25 mouse cellular contexts compared by ENCODE assay signal in the genomic region with DNA sequence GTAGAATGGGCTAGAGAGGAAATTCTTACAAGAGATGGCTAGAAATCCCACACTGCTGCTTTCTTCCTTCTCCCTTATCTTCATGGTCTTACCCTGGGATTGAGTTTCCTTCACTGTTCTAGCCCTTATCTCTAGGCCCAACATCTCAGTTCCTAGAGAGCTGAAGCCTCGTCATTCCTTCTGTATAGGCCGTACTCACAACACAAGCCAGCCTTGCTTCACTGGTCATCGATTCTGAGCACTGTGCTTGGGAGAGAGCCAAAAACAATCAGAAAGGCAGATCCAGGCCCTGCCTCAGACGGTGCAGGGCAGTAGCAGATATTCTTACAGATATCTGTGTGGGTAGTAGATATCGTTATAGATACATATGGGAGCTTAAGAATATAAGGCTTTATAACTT. TPM values are rescaled to one million over a fixed set of nuclear protein-coding genes. Genes with fewer than 3 reads are reported as not detected.
DNase-seq lines count a peak whose midpoint lies in the region; ATAC-seq and TF ChIP-seq lines count a peak whose summit lies in the region.
"Not testable (repeated sequence)": the region's sequence is repeated elsewhere in the genome, so short reads cannot be mapped to it uniquely, and the experiment has no call there.
"Had no signal": no experiment of that assay in that cellular context is flagged by ENCODE, and none has a peak within 500 bp of the region (broad histone marks: within the 10 kb centered on the region; RNA-seq: fewer than 3 reads in every experiment).

No protein-coding gene starts in this region.

- DNase-seq in heart, adult 11 months = peak; percentile 17
- not testable (repeated sequence) for DNase-seq in intestine, embryonic 14.5 days (ENCODE audit: low spot score); liver, embryonic 14.5 days (ENCODE audit: low read depth in 3 of 3, low spot score in 3 of 3)

- H3K9ac ChIP-seq in embryonic facial prominence, embryonic 13.5 days; intestine, embryonic 14.5 days (ENCODE audit: low read length); limb, embryonic 12.5 days (replicated peaks); liver, embryonic 14.5 days (replicated peaks); neural tube, embryonic 14.5 days (replicated peaks; ENCODE audit: low read depth, low read length): not testable (repeated sequence)

- not testable (repeated sequence) for TF ChIP-seq CTCF in liver, embryonic 14.5 days (IDR thresholded peaks at IDR 0.05; ENCODE audit: low read depth)

- ATAC-seq in embryonic facial prominence, embryonic 13.5 days (ENCODE audit: insufficient number of reproducible peaks, insufficient read depth, low FRiP score, low TSS enrichment, low read depth) = peak; percentile 37; the same call in 1 of the 2 replicates
- 0 out of 2 replicates have a peak, but pooled peaks have one; percentile 19 for ATAC-seq in intestine, embryonic 14.5 days (replicated peaks; ENCODE audit: low FRiP score, low TSS enrichment, low read depth)
- 0 out of 2 replicates have a peak, but pooled peaks have one; percentile 10 for ATAC-seq in limb, embryonic 12.5 days (ENCODE audit: insufficient number of reproducible peaks, insufficient read depth, low FRiP score, low TSS enrichment, low read depth)
- peak; percentile 70 for ATAC-seq in liver, embryonic 14.5 days (ENCODE audit: insufficient read depth)
- peak; percentile 85 for ATAC-seq in megakaryocyte-erythroid progenitor cell, adult 5-6 weeks (replicated peaks; ENCODE audit: low FRiP score, low TSS enrichment, poor library complexity, severe bottlenecking)
- peak; percentile 68; the same call in 1 of the 2 replicates for ATAC-seq in neural tube, embryonic 14.5 days (ENCODE audit: low read depth)

- not testable (repeated sequence) for TF ChIP-seq EP300 in liver, embryonic 14.5 days (IDR thresholded peaks at IDR 0.05; ENCODE audit: low read depth)

- H3K4me1 ChIP-seq in embryonic facial prominence, embryonic 13.5 days; intestine, embryonic 14.5 days (replicated peaks; ENCODE audit: control insufficient read depth, insufficient read depth, low read length); limb, embryonic 12.5 days (replicated peaks); liver, embryonic 14.5 days (replicated peaks; ENCODE audit: control insufficient read depth in 2 of 2, insufficient read depth in 2 of 2, low read length in 1 of 2); neural tube, embryonic 14.5 days (ENCODE audit: control insufficient read depth, insufficient read depth, low read length): not testable (repeated sequence)

- H3K27me3 ChIP-seq in embryonic facial prominence, embryonic 13.5 days; intestine, embryonic 14.5 days (replicated peaks; ENCODE audit: control insufficient read depth, insufficient read depth, low read length); limb, embryonic 12.5 days; liver, embryonic 14.5 days (ENCODE audit: control insufficient read depth, insufficient read depth, low read length); neural tube, embryonic 14.5 days (ENCODE audit: control insufficient read depth, insufficient read depth, low read length): not testable (repeated sequence)

- H3K4me3 ChIP-seq in embryonic facial prominence, embryonic 13.5 days; intestine, embryonic 14.5 days (ENCODE audit: low read depth, low read length); limb, embryonic 12.5 days (replicated peaks); liver, embryonic 14.5 days (ENCODE audit: insufficient read depth in 1 of 2, low read depth in 2 of 2, low read length in 2 of 2); neural tube, embryonic 14.5 days (ENCODE audit: low read depth, low read length): not testable (repeated sequence)

- H3K36me3 ChIP-seq in embryonic facial prominence, embryonic 13.5 days; intestine, embryonic 14.5 days (ENCODE audit: control insufficient read depth, insufficient read depth, low read length); limb, embryonic 12.5 days; liver, embryonic 14.5 days (replicated peaks; ENCODE audit: control insufficient read depth, insufficient read depth, low read depth); neural tube, embryonic 14.5 days (ENCODE audit: control insufficient read depth, insufficient read depth, low read length): not testable (repeated sequence)

- not testable (repeated sequence) for H3K9me3 ChIP-seq in embryonic facial prominence, embryonic 13.5 days; intestine, embryonic 14.5 days (ENCODE audit: control insufficient read depth, low read length); limb, embryonic 12.5 days; liver, embryonic 14.5 days (ENCODE audit: control insufficient read depth, low read length); neural tube, embryonic 14.5 days (ENCODE audit: control insufficient read depth, low read length)

- not testable (repeated sequence) for H3K4me2 ChIP-seq in embryonic facial prominence, embryonic 13.5 days; intestine, embryonic 14.5 days (ENCODE audit: low read length); limb, embryonic 12.5 days; liver, embryonic 14.5 days (ENCODE audit: low read depth); neural tube, embryonic 14.5 days (ENCODE audit: low read depth, low read length)

- 72% methylated on average over 4 of the region's 5 CpGs for WGBS in embryonic facial prominence, embryonic 13.5 days
- WGBS in intestine, embryonic 14.5 days = 64% methylated on average over 3 of the region's 5 CpGs
- 91% methylated on average over 4 of the region's 5 CpGs for WGBS in limb, embryonic 12.5 days
- 39% methylated on average over 3 of the region's 5 CpGs for WGBS in liver, embryonic 14.5 days (ENCODE audit: insufficient replicate concordance)
- 64% methylated on average over 3 of the region's 5 CpGs for WGBS in neural tube, embryonic 14.5 days

- H3K27ac ChIP-seq in embryonic facial prominence, embryonic 13.5 days; intestine, embryonic 14.5 days (ENCODE audit: low read depth); limb, embryonic 12.5 days; liver, embryonic 14.5 days; neural tube, embryonic 14.5 days (ENCODE audit: low read depth, low read length): not testable (repeated sequence)

RNA-seq across cellular contexts. Expression of a gene that starts 1.4 kb away (rescaled TPM):
- polyA plus RNA-seq in embryonic facial prominence, embryonic 13.5 days (2015; fragmentation: Nextera tagmentation; extraction: Ambion mirVana) = 0.30 TPM in 1 of 2 replicates, not detected in the other
- polyA plus RNA-seq in intestine, embryonic 14.5 days (2014; fragmentation: Nextera tagmentation; extraction: Ambion mirVana) = not detected in 2 replicates
- not detected in 2 replicates for polyA plus RNA-seq in limb, embryonic 12.5 days (2016; fragmentation: Nextera tagmentation; extraction: Ambion mirVana)
- polyA plus RNA-seq in liver, embryonic 14.5 days (2012; rRNA removed) = 0.42 and 0.52 TPM in 2 replicates
- 0.46 TPM in 1 of 2 replicates, not detected in the other for polyA plus RNA-seq in liver, embryonic 14.5 days (2014; fragmentation: Nextera tagmentation; extraction: Ambion mirVana)
- total RNA-seq in megakaryocyte-erythroid progenitor cell, adult 5-6 weeks (2014; fragmentation: Nextera tagmentation) = not detected in 2 replicates
- not detected in 2 replicates for total RNA-seq in megakaryocyte-erythroid progenitor cell, adult 5-6 weeks (2017)
- not detected in 2 replicates for polyA plus RNA-seq in neural tube, embryonic 14.5 days (2014; fragmentation: Nextera tagmentation; extraction: Ambion mirVana)
- total RNA-seq: adrenal gland, adult 18-20 months; adrenal gland, postnatal 36 days; heart, postnatal 14 days; layer of hippocampus, adult 8-10 months; layer of hippocampus, postnatal 36 days; left cerebral cortex, postnatal 10 days had no signal
- polyA plus RNA-seq: cortical plate, adult 2 months; embryonic facial prominence, embryonic 10.5 days; forebrain, embryonic 14.5 days; heart, embryonic 10.5 days; hindbrain, embryonic 12.5 days; kidney, adult 2 months; lung, embryonic 14.5 days; Patski had no signal

RNA-seq across cellular contexts. Expression of a gene that starts 4.6 kb away (rescaled TPM):
- not detected in 2 replicates for polyA plus RNA-seq in embryonic facial prominence, embryonic 13.5 days (2015; fragmentation: Nextera tagmentation; extraction: Ambion mirVana)
- 0.30 TPM in 1 of 2 replicates, not detected in the other for polyA plus RNA-seq in intestine, embryonic 14.5 days (2014; fragmentation: Nextera tagmentation; extraction: Ambion mirVana)
- not detected in 2 replicates for polyA plus RNA-seq in limb, embryonic 12.5 days (2016; fragmentation: Nextera tagmentation; extraction: Ambion mirVana)
- 1.2 and 1.5 TPM in 2 replicates for polyA plus RNA-seq in liver, embryonic 14.5 days (2012; rRNA removed)
- polyA plus RNA-seq in liver, embryonic 14.5 days (2014; fragmentation: Nextera tagmentation; extraction: Ambion mirVana) = 1.2 and 1.3 TPM in 2 replicates
- total RNA-seq in megakaryocyte-erythroid progenitor cell, adult 5-6 weeks (2014; fragmentation: Nextera tagmentation) = not detected in 2 replicates
- 3.3 TPM in 1 of 2 replicates, not detected in the other for total RNA-seq in megakaryocyte-erythroid progenitor cell, adult 5-6 weeks (2017)
- not detected in 2 replicates for polyA plus RNA-seq in neural tube, embryonic 14.5 days (2014; fragmentation: Nextera tagmentation; extraction: Ambion mirVana)
- total RNA-seq: adrenal gland, adult 18-20 months; adrenal gland, postnatal 36 days; gastrocnemius, adult 8-10 months; heart, postnatal 14 days; layer of hippocampus, adult 8-10 months; layer of hippocampus, postnatal 36 days; left cerebral cortex, postnatal 10 days had no signal
- polyA plus RNA-seq: cortical plate, adult 2 months; embryonic facial prominence, embryonic 10.5 days; forebrain, embryonic 14.5 days; gonadal fat pad, adult 2 months; limb, embryonic 11.5 days; lung, embryonic 14.5 days; Patski had no signal

RNA-seq across cellular contexts. Expression of a gene that starts 10.2 kb away (rescaled TPM):
- not detected in 2 replicates for polyA plus RNA-seq in embryonic facial prominence, embryonic 13.5 days (2015; fragmentation: Nextera tagmentation; extraction: Ambion mirVana)
- 0.23 TPM in 1 of 2 replicates, not detected in the other for polyA plus RNA-seq in intestine, embryonic 14.5 days (2014; fragmentation: Nextera tagmentation; extraction: Ambion mirVana)
- polyA plus RNA-seq in limb, embryonic 12.5 days (2016; fragmentation: Nextera tagmentation; extraction: Ambion mirVana) = not detected in 2 replicates
- polyA plus RNA-seq in liver, embryonic 14.5 days (2012; rRNA removed) = 0.88 and 1.1 TPM in 2 replicates
- polyA plus RNA-seq in liver, embryonic 14.5 days (2014; fragmentation: Nextera tagmentation; extraction: Ambion mirVana) = 0.71 and 0.76 TPM in 2 replicates
- not detected in 2 replicates for total RNA-seq in megakaryocyte-erythroid progenitor cell, adult 5-6 weeks (2014; fragmentation: Nextera tagmentation)
- 0.91 and 3.4 TPM in 2 replicates for total RNA-seq in megakaryocyte-erythroid progenitor cell, adult 5-6 weeks (2017)
- polyA plus RNA-seq in neural tube, embryonic 14.5 days (2014; fragmentation: Nextera tagmentation; extraction: Ambion mirVana) = not detected in 2 replicates
- total RNA-seq: adrenal gland, adult 18-20 months; adrenal gland, postnatal 36 days; gastrocnemius, adult 8-10 months; heart, postnatal 14 days; layer of hippocampus, adult 8-10 months; layer of hippocampus, postnatal 36 days; left cerebral cortex, postnatal 10 days had no signal
- polyA plus RNA-seq: cortical plate, adult 2 months; embryonic facial prominence, embryonic 10.5 days; forebrain, embryonic 14.5 days; hindbrain, embryonic 12.5 days; kidney, adult 2 months; limb, embryonic 11.5 days; lung, embryonic 14.5 days; Patski had no signal

RNA-seq across cellular contexts. Expression of a gene that starts 16.3 kb away (rescaled TPM):
- not detected in 2 replicates for polyA plus RNA-seq in embryonic facial prominence, embryonic 13.5 days (2015; fragmentation: Nextera tagmentation; extraction: Ambion mirVana)
- polyA plus RNA-seq in intestine, embryonic 14.5 days (2014; fragmentation: Nextera tagmentation; extraction: Ambion mirVana) = 0.32 TPM in 1 of 2 replicates, not detected in the other
- polyA plus RNA-seq in limb, embryonic 12.5 days (2016; fragmentation: Nextera tagmentation; extraction: Ambion mirVana) = not detected in 2 replicates
- polyA plus RNA-seq in liver, embryonic 14.5 days (2012; rRNA removed) = 0.92 and 1.4 TPM in 2 replicates
- 0.45 and 1.2 TPM in 2 replicates for polyA plus RNA-seq in liver, embryonic 14.5 days (2014; fragmentation: Nextera tagmentation; extraction: Ambion mirVana)
- 0.64 TPM in 1 of 2 replicates, not detected in the other for total RNA-seq in megakaryocyte-erythroid progenitor cell, adult 5-6 weeks (2014; fragmentation: Nextera tagmentation)
- 0.27 TPM in 1 of 2 replicates, not detected in the other for total RNA-seq in megakaryocyte-erythroid progenitor cell, adult 5-6 weeks (2017)
- polyA plus RNA-seq in neural tube, embryonic 14.5 days (2014; fragmentation: Nextera tagmentation; extraction: Ambion mirVana) = not detected in 2 replicates
- total RNA-seq: adrenal gland, adult 18-20 months; adrenal gland, postnatal 36 days; heart, postnatal 14 days; layer of hippocampus, adult 8-10 months; layer of hippocampus, postnatal 36 days; left cerebral cortex, postnatal 10 days had no signal
- polyA plus RNA-seq: cortical plate, adult 2 months; embryonic facial prominence, embryonic 10.5 days; forebrain, embryonic 14.5 days; hindbrain, embryonic 12.5 days; Patski had no signal

RNA-seq across cellular contexts. Expression of a gene that starts 26.2 kb away (rescaled TPM):
- polyA plus RNA-seq in embryonic facial prominence, embryonic 13.5 days (2015; fragmentation: Nextera tagmentation; extraction: Ambion mirVana) = 0.36 TPM in 1 of 2 replicates, not detected in the other
- polyA plus RNA-seq in intestine, embryonic 14.5 days (2014; fragmentation: Nextera tagmentation; extraction: Ambion mirVana) = 0.16 TPM in 1 of 2 replicates, not detected in the other
- polyA plus RNA-seq in limb, embryonic 12.5 days (2016; fragmentation: Nextera tagmentation; extraction: Ambion mirVana) = 0.92 and 1.3 TPM in 2 replicates
- 2.0 and 2.1 TPM in 2 replicates for polyA plus RNA-seq in liver, embryonic 14.5 days (2012; rRNA removed)
- 1.7 and 2.2 TPM in 2 replicates for polyA plus RNA-seq in liver, embryonic 14.5 days (2014; fragmentation: Nextera tagmentation; extraction: Ambion mirVana)
- total RNA-seq in megakaryocyte-erythroid progenitor cell, adult 5-6 weeks (2014; fragmentation: Nextera tagmentation) = 0.69 TPM in 1 of 2 replicates, not detected in the other
- 0.19 TPM in 1 of 2 replicates, not detected in the other for total RNA-seq in megakaryocyte-erythroid progenitor cell, adult 5-6 weeks (2017)
- not detected in 2 replicates for polyA plus RNA-seq in neural tube, embryonic 14.5 days (2014; fragmentation: Nextera tagmentation; extraction: Ambion mirVana)
- total RNA-seq: adrenal gland, adult 18-20 months; adrenal gland, postnatal 36 days; ES-E14; layer of hippocampus, postnatal 36 days; left cerebral cortex, postnatal 10 days had no signal
- polyA plus RNA-seq: cortical plate, adult 2 months; forebrain, embryonic 14.5 days; kidney, adult 2 months; lung, embryonic 14.5 days; Patski had no signal

Comparison
In these comparisons a context has a peak if more than half of its experiments do, and no peak if none do; other contexts are left out.
1. ATAC-seq: peak in every context shown above with its lines; median percentile 85 in megakaryocyte-erythroid progenitor cell, adult 5-6 weeks; 70 in liver, embryonic 14.5 days; 68 in neural tube, embryonic 14.5 days; 37 in embryonic facial prominence, embryonic 13.5 days; 19 in intestine, embryonic 14.5 days; 10 in limb, embryonic 12.5 days.